Mouse (Mus musculus) heart, embryonic 13.5 days (tissue): Measurements from ENCODE around the gene Myo1d. TPM values are rescaled to one million over a fixed set of nuclear protein-coding genes. Genes with fewer than 3 reads are reported as not detected.
A peak's percentile ranks its signal among the peaks of the same experiment; 100 is the strongest.

Source experiments
- ATAC-seq: fragments of 200-750 bp; cut with Nextera tagmentation; 2 replicates; pipeline ENCODE4 v1.8.0; 2017; ENCODE audit warnings: moderate TSS enrichment; ENCODE audit not compliant: insufficient number of reproducible peaks, low FRiP score, low TSS enrichment; ENCODE audit errors: extremely low read depth
- H3K27ac ChIP-seq: fragments of 300-500 bp; sonication (generic); replicated peaks from 2 replicates; pipeline ENCODE4 v1.5.1; 2015; ENCODE audit warnings: moderate library complexity, mild to moderate bottlenecking, inconsistent platforms
- H3K27me3 ChIP-seq: fragments of 300-500 bp; sonication (generic); replicated peaks from 2 replicates; pipeline ENCODE4 v1.6.1; 2015; ENCODE audit warnings: mild to moderate bottlenecking, inconsistent platforms
- H3K36me3 ChIP-seq: fragments of 300-500 bp; sonication (generic); 2 replicates; pipeline ENCODE4 v1.6.1; 2015; ENCODE audit warnings: mild to moderate bottlenecking, inconsistent platforms
- H3K4me1 ChIP-seq: fragments of 300-500 bp; sonication (generic); 2 replicates; pipeline ENCODE4 v1.6.1; 2015; ENCODE audit warnings: inconsistent platforms
- H3K4me2 ChIP-seq: fragments of 300-500 bp; sonication (generic); 2 replicates; pipeline ENCODE4 v1.6.1; 2015; ENCODE audit warnings: inconsistent platforms, mild to moderate bottlenecking, moderate library complexity
- H3K4me3 ChIP-seq: fragments of 300-500 bp; sonication (generic); 2 replicates; pipeline ENCODE4 v1.5.1; 2015; ENCODE audit warnings: moderate library complexity, mild to moderate bottlenecking, inconsistent platforms
- H3K9ac ChIP-seq: fragments of 300-500 bp; sonication (generic); 2 replicates; pipeline ENCODE4 v1.6.1; 2015; ENCODE audit warnings: inconsistent platforms, mild to moderate bottlenecking, moderate library complexity
- H3K9me3 ChIP-seq: fragments of 300-500 bp; sonication (generic); 2 replicates; pipeline ENCODE4 v1.6.1; 2016; ENCODE audit warnings: inconsistent platforms
- WGBS: fragments of 180-500 bp; shearing (Covaris S2); methylation state at CpG from one replicate; pipeline ENCODE4 v1.1.7; 2015; ENCODE audit warnings: mixed read lengths; 5-methylcytosine and 5-hydroxymethylcytosine counted together
- polyA plus RNA-seq: library from polyadenylated mRNA; unstranded; fragments of >200 nt; fragmentation: Nextera tagmentation; extraction: Ambion mirVana; gene quantifications from 2 replicates; pipeline ENCODE4 v1.2.1, GENCODE M21; 2015

Gene Myo1d
- 6.9 and 9.1 TPM in 2 replicates for polyA plus RNA-seq

DNA sequence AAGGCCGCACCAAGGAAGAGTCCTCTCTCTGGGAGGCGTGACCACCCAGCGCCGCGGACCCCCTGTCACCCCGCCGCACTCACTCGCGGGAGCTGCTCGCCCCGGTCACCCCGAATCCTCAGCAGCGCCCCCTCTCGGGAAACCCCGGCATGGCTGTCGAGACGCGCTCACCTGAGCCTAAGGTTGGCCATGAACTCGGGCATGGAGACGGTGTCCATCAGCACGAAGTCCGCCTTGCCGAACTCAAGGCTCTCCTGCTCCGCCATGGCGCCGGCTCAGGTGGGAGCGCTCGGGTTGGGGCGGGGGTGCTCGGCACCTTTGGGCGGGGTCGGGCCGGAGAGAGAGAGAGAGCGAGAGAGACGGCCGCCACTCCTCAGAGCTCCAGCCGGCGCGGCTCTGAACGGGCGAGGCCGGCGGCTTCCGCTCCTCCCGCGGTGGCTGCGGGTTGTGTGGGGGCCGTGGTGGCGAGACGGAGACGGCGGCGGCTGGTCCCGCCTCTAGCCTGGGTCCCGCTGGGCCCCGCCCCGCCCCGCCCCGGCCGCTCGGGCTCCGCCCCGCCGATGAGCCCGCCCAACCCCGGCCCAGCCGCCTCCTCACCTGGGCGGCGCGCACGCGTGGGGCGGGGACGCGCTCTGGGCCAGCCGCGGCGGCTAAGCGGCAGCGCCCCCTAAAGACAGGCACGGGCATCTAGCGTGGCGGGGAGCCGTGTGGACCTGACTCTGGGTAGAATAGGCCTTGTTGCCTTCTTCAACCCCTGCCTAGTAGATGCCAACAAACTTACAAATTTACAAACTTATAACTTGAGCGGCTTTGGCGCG lies at the start of gene Myo1d:
Gene Myo1d, minus strand, starts transcription at position 499 of the 818 bp plus-strand sequence.
- Histone ChIP-seq H3K4me2 (peak within 1 kb of the TSS; percentile 92), H3K9me3 (no peaks in the 10 kb centered on the region), H3K27ac (peak within 1 kb of the TSS; percentile 73), H3K4me1 (peaks cover 40% of the 10 kb centered on the region), H3K4me3 (peak within 1 kb of the TSS; percentile 71), H3K9ac (peak within 1 kb of the TSS; percentile 87), H3K36me3 (no peaks in the 10 kb centered on the region), H3K27me3 (no peaks in the 10 kb centered on the region)
- WGBS, result under 1% methylated on average over 66 of the region's 87 CpGs
- ATAC-seq, result peak; percentile 97

GRCm38 (mm10) chr11:80821794-80822193 lies 42.0 kb upstream of the Myo1d start:
- Histone ChIP-seq H3K4me1 (peaks cover 27% of the 10 kb centered on the region), H3K9ac (no peak overlapping the region), H3K9me3 (no peaks in the 10 kb centered on the region), H3K27me3 (no peaks in the 10 kb centered on the region), H3K36me3 (peaks cover 61% of the 10 kb centered on the region), H3K4me2 (peak overlapping the region; percentile 33; the same call in 1 of the 2 replicates), H3K27ac (peak overlapping the region; percentile 58), H3K4me3 (no peak overlapping the region)
- ATAC-seq, result no peak
- WGBS, result 72% methylated on average over 9 of the region's 9 CpGs

- Histone ChIP-seq H3K9me3 (no peaks in the 10 kb centered on the region), H3K27ac (peak overlapping the region; percentile 58), H3K4me1 (peaks cover 27% of the 10 kb centered on the region), H3K4me3 (no peak overlapping the region), H3K36me3 (peaks cover 66% of the 10 kb centered on the region), H3K27me3 (no peaks in the 10 kb centered on the region), H3K4me2 (peak overlapping the region; percentile 33), H3K9ac (no peak overlapping the region)
- WGBS, result 45% methylated on average over 14 of the region's 14 CpGs
- ATAC-seq, result no peak
These were observed 41.5 kb upstream of the Myo1d start for GRCm38 (mm10) chr11:80821296-80821695.

DNA sequence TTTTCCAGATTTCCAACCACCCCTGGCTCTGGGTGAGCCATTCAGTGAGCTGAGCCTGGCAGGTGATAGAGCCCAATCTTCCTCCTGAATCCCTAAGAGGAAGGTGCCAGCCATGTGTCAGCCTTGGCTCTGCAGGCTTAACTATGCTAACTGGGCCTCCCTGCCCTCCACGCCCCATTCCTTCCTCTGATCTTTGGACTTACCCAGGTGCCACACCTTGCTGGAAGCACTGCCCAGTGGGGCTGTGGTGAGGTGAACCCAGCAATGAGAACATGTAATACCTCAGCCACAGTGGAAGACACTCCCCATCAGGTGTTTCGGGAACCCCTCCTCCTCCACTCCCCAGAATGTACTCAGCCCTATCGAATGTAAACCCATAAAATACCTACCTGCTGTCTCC lies 40.3 kb upstream of the Myo1d start:
- 89% methylated on average over 3 of the region's 3 CpGs for WGBS
- Histone ChIP-seq H3K9me3 (no peaks in the 10 kb centered on the region), H3K36me3 (peaks cover 71% of the 10 kb centered on the region), H3K4me3 (no peak overlapping the region), H3K4me1 (peaks cover 34% of the 10 kb centered on the region), H3K4me2 (no peak overlapping the region), H3K9ac (no peak overlapping the region), H3K27me3 (no peaks in the 10 kb centered on the region), H3K27ac (no peak overlapping the region)
- ATAC-seq, result no peak

GRCm38 (mm10) chr11:80818060-80818697 lies 38.4 kb upstream of the Myo1d start:
- peak overlapping the region; percentile 48 for H3K9ac ChIP-seq
- WGBS, result 9% methylated on average over 11 of the region's 11 CpGs
- no peaks in the 10 kb centered on the region for H3K9me3 ChIP-seq
- peak overlapping the region; percentile 55 for H3K4me2 ChIP-seq
- H3K36me3 ChIP-seq, result peaks cover 77% of the 10 kb centered on the region
- H3K4me1 ChIP-seq, result peaks cover 37% of the 10 kb centered on the region
- H3K4me3 ChIP-seq, result peak overlapping the region; percentile 17
- H3K27me3 ChIP-seq, result no peaks in the 10 kb centered on the region
- peak overlapping the region; percentile 85 for H3K27ac ChIP-seq
- ATAC-seq, result peak; percentile 56; the same call in 1 of the 2 replicates

- Histone ChIP-seq H3K27ac (no peak overlapping the region), H3K9ac (no peak overlapping the region), H3K4me2 (no peak overlapping the region), H3K27me3 (no peaks in the 10 kb centered on the region), H3K9me3 (no peaks in the 10 kb centered on the region), H3K4me3 (no peak overlapping the region), H3K4me1 (peaks cover 46% of the 10 kb centered on the region), H3K36me3 (peaks cover 58% of the 10 kb centered on the region)
- WGBS, result 45% methylated on average over 7 of the region's 7 CpGs
- ATAC-seq, result no peak
These were observed 35.5 kb upstream of the Myo1d start for GRCm38 (mm10) chr11:80815354-80815753.

GRCm38 (mm10) chr11:80811156-80811555 lies 31.3 kb upstream of the Myo1d start:
- Histone ChIP-seq H3K36me3 (peaks cover 39% of the 10 kb centered on the region), H3K4me1 (peaks cover 38% of the 10 kb centered on the region), H3K4me2 (peak overlapping the region; percentile 77), H3K4me3 (peak overlapping the region; percentile 63), H3K27ac (peak overlapping the region; percentile 86), H3K27me3 (no peaks in the 10 kb centered on the region), H3K9ac (peak overlapping the region; percentile 93), H3K9me3 (no peaks in the 10 kb centered on the region)
- WGBS, result 34% methylated on average over 5 of the region's 5 CpGs
- no peak for ATAC-seq

DNA sequence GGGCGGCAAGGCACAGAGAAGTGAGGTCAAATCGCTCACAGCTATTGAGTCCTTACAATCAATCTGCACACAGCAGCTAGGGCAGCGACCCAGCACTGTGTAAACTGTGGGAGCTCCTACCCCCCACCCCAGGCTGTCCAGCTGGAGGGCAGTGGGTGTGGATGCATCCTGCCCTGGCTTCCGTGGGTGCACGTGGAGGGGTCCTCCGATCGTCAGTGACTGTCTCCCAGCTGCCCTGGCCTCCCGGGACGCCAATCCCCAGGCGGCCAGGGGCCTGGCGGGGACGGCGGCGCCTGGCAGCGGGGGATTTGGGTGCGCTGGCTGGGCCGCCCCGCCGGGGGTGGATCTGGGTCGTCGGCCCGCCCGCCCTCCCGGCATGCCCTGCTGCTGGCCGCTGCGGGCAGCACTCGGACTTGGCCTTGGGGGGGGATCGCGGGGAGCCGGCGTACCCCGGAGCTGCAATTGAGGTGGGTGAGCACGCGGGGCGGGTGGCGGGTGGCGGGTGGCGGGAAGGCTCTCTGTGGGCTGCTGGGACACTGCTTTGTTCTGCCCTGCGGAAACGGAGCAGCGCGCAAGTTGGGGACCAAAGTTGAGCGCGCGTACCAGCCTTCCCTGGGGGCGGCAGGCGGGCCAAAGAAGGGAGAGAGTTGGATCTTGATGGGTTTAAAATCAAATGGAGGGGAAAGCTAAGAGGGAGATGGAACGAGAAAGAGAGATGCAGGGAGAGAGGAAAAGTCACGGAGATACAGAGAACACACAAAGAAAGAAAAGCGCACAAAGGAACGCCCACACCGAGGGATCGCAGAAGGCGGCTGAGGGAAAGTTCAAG lies 30.4 kb upstream of the Myo1d start, which contains the start of gene Tmem98:
Gene Tmem98, plus strand, starts transcription at position 183 of the 829 bp plus-strand sequence.
- ATAC-seq, result peak; percentile 69
- H3K4me2 ChIP-seq, result peak within 1 kb of the TSS; percentile 77
- no peaks in the 10 kb centered on the region for H3K27me3 ChIP-seq
- H3K9me3 ChIP-seq, result no peaks in the 10 kb centered on the region
- H3K9ac ChIP-seq, result peak within 1 kb of the TSS; percentile 93
- peaks cover 30% of the 10 kb centered on the region for H3K36me3 ChIP-seq
- peaks cover 32% of the 10 kb centered on the region for H3K4me1 ChIP-seq
- H3K4me3 ChIP-seq, result peak within 1 kb of the TSS; percentile 63
- H3K27ac ChIP-seq, result peak within 1 kb of the TSS; percentile 86
- 1% methylated on average over 38 of the region's 54 CpGs for WGBS

- Histone ChIP-seq H3K36me3 (peaks cover 24% of the 10 kb centered on the region), H3K9ac (peak overlapping the region; percentile 93), H3K9me3 (no peaks in the 10 kb centered on the region), H3K4me2 (peak overlapping the region; percentile 77), H3K4me3 (peak overlapping the region; percentile 63), H3K27ac (peak overlapping the region; percentile 86), H3K27me3 (no peaks in the 10 kb centered on the region), H3K4me1 (peaks cover 29% of the 10 kb centered on the region)
- 18% methylated on average over 5 of the region's 6 CpGs for WGBS
- ATAC-seq, result 0 out of 2 replicates have a peak, but pooled peaks have one; percentile 10
These were observed 29.8 kb upstream of the Myo1d start for GRCm38 (mm10) chr11:80809666-80809992.

DNA sequence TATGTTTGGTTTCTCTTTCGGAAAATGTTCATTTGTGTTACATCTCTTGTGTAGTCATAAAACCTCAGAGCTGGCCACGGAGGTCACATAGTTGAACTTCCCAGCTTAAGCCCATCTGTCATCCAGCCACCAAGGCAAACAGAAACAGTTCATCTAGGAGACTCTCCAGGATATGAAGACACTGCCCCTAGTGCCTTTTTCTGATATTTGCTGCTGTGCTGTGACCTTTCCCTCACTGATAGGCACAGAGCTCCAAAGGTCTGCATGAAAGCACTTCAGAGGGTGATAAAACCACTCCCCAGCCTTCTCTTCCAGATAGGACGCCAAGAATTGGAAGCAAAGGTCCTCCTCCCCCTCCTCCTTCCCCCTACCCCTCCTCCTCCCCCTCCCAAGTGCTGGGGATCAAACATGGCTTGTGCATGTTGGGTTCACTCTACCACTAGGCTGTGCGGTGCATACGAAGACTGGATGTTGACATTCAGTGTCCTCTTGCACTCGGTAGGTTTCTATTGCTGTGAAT lies 28.8 kb upstream of the Myo1d start:
- Histone ChIP-seq H3K9ac (no peak overlapping the region), H3K4me2 (no peak overlapping the region), H3K9me3 (no peaks in the 10 kb centered on the region), H3K27me3 (no peaks in the 10 kb centered on the region), H3K27ac (no peak overlapping the region), H3K4me1 (peaks cover 21% of the 10 kb centered on the region), H3K36me3 (peaks cover 14% of the 10 kb centered on the region), H3K4me3 (no peak overlapping the region)
- ATAC-seq, result no peak
- 51% methylated on average over 6 of the region's 6 CpGs for WGBS

GRCm38 (mm10) chr11:80802706-80803105 lies 22.9 kb upstream of the Myo1d start:
- Histone ChIP-seq H3K27me3 (no peaks in the 10 kb centered on the region), H3K27ac (no peak overlapping the region), H3K4me3 (no peak overlapping the region), H3K4me1 (0 out of 2 replicates have a peak, but pooled peaks cover 6% of the 10 kb centered on the region), H3K9ac (no peak overlapping the region), H3K4me2 (no peak overlapping the region), H3K9me3 (no peaks in the 10 kb centered on the region), H3K36me3 (no peaks in the 10 kb centered on the region)
- no peak for ATAC-seq
- 42% methylated on average over 3 of the region's 3 CpGs for WGBS
